Mouse (Mus musculus) layer of hippocampus, adult 9-11 months (tissue): ENCODE data around the gene Pde10a.

ENCODE experiments used
- DNase-seq: peaks from one replicate; pipeline ENCODE4 v3.0.0; 2022

Gene Pde10a

DNA sequence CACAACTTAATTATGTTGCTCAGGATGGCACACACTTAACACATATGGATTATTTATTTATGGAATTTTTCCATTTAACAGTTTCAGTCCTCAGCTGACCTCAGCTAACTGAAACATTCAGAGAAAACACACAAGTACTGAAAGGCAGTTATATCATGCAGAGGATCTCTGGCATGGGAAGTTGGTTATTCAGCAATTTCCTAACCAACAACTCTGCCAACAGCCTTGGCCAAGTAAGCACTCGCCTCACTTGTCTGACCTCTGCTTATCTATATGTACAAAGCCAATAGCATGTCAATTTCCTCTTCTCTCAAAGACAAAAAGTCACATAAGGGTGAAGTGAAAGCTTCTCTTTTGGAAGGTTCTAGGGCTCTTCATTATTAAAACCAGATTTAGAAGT lies 244.0 kb downstream of the Pde10a start:
- no peak for DNase-seq

DNA sequence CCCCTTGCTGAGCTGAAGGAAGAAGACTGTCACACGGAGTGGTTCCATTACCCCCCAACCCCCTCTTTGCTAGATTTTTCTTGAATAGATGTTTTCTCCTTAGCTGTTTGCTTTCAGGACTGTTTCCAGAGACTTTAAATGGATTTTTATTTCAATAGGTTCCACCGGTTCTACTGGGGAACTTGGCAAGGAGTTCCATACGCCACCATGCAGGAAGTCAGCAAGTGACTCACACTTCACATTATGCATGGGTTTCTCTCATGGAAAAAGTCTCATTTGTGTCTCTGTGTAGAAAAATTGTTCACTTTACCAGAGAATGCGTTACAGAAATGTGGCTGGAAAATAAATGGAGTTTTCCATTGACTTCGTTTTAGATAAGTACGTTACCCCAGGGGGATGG lies 248.2 kb downstream of the Pde10a start:
- peak; percentile 44 for DNase-seq

DNA sequence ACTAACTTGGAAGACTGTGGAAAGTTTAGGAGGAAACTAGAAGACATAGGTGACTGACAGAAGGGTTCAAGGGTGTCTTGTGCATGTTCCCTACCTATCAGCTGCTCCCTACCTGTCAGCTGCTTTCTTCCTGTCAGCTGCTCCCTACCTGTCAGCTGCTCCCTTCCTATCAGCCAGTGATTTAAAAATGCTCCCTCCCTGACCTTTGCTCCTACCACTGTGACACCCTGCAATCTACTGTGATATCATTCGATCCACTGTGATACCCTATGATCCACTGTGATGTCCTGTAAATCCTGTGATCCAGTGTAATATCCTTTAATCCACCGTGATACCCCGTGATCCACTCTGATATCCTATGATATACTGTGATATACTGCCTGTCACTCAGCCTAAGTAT lies 249.1 kb downstream of the Pde10a start:
- no peak for DNase-seq

DNA sequence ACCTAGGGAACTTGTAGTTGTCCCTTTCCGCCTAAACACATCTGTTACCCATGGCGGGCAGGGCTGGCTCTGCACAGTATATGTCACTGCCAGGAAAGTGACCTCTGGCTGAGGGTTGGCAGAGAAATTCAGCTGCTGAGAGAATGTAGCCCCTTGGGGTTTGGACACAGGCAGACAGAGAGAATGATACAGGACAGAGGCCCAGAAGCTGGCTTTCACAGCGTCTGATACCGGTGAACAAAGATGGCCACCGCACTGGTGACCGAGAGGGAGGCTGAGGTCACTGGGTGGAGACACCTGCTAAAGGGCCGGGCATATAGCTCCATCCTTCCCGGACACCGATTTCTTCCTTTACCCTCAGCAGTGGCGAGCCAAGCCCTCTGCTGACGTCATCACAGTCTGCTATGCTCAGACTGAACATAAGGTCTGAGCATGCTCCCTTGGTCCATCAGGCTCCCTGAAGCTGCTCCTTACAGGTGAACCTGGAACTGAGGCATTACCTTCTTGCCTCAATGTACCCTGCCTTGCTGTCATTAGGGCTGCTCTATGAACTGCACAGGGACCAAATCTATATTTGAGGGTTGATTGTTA lies 250.5 kb downstream of the Pde10a start:
- no peak for DNase-seq

DNA sequence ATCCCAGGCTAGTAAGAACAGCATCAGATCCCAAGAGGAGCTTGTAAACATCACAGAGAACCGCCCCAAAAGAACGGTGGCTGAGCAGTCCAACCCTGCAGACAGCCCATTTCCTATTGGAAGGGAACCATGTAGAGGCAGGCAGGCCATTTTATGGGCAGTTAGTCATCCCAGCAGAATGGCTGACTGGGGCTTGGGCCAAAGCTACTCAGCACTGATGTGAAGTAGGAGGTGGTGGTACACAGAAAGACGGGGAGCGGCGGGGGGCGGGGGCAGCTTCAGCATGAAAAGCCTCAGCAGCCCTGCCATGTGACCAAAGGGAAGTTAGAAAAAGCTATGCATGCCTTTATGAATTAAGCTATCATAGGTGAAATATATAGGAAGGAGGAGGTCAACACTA lies 252.5 kb downstream of the Pde10a start:
- DNase-seq = peak; percentile 30

DNA sequence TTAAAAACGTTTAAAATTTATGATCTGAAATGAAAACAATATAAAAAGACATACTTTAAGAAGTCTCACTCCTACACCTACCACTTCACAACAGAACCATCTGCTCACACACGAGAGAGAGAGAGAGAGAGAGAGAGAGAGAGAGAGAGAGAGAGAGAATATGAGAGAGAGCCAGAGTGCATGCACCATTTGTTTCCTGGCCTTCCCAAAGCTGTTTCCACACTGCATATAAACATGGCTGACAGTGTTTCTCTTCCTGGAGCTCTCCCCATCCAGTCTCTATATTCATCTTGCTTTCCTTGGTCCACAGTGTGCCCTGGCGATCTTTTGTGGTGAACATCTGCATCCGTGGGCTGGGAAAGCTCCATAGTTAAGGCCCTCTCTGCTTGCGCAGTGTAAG lies 253.7 kb downstream of the Pde10a start:
- no peak for DNase-seq

DNA sequence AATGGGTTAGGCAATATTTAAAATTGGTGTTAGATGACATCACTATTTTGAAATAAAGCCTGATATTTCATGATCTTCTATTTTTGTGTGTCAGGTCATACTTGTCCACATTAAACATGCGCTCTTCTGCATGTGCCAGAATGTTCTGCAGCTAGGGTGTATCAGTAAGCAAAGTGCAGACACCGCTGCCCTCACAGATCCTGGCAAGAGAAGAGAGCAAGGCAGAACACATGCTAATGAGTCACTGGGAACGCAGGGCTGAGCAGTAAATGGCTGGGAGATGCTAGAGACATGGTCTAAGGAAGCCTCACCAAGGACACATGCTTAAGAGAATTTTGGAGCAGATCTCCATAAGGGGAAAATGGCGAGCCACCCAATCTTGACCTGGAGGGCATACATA lies 255.3 kb downstream of the Pde10a start:
- DNase-seq = no peak

DNA sequence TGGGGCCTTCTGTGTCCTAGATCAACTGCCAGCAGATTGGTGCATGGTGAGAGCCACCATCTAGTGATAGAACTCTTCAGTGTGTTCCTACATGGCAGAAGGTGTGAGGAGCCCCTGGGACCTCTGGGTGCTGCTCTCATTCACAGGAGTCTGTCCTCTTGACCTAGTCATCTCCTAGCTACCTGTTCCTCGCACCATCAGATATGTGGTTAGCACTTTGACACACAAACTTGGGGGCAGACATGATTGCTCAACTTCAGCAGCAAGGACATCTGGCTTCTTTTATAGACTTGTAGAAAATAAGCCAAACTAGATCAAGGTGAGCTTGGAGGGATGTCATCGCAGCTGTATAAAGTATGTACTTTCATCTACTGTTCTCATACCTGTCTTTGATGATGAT lies 255.9 kb downstream of the Pde10a start:
- no peak for DNase-seq

DNA sequence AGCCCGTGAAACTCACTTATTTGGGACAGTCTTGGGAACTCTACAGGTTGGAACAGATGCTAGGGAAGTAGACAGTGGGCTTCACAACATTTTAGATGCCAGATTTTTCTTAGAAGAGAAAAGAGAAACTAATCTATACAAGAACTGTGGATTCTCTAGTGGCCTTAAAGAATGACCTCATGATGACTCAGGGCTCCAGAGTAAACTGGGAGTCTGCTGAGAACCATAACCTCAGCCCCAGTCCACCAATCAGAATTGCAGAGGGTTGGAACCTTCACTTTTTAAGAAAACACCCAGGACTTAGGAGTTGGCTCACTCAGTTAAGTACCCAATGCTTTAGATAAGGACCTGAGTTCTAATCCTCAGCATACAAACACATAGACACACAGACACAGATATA lies 256.4 kb downstream of the Pde10a start:
- no peak for DNase-seq

DNA sequence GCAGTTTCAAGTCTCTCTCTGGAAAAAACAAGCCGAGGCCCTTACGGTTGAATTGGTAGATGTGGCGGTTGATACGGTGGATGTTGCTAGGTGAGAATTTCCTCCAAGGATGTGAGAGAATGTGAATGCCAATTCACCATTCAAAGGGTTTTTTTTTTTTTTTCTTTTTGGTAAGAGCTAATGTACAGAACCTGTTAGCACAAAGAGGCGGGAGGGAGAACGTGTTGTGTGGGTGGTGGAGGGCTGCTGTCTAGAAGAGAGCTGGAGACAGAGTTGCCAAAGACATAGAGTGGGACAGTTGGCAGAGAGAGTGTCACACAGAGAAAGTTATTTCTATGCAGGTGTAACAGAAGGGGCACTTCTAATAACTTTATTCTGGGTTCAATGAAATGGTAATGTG lies 260.7 kb downstream of the Pde10a start:
- DNase-seq = peak; percentile 53

DNA sequence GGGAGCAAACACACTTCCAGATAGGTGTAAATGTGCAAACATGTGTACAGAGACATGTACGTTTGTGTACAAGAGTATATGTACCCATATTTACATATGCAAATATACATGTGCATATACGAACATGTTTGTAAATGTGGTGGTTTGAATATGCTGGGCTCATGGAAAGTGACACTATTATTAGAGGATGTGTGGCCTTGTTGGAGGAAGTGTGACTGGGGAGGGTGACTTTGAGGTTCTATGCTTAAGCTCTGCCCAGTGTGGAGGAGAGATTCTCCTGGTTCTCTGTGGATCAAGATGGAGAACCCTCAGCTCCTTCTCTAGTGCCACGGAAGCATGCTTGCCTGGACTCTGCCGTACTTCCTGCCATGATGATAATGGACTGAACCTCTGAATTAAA lies 261.3 kb downstream of the Pde10a start:
- DNase-seq = no peak

DNA sequence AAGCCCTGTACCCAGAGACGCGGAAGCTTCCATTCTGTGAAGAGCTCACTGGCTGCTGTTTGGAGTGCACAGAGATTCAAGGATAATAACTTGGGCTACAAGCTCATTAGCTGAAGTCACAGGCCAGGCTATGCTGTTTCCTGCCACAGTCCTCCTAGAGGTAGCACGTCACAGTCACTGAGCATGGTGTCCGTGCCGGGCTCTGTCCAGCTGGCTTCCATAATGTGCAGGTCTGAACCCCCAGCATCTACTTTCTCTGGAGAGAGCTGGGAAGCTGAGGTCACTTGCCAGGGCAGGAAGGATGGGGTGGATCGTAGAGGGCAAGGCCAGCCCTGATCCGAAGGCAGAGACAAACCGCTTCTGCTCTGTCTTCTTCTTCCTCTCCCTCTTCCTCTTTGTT lies 262.6 kb downstream of the Pde10a start:
- no peak for DNase-seq

DNA sequence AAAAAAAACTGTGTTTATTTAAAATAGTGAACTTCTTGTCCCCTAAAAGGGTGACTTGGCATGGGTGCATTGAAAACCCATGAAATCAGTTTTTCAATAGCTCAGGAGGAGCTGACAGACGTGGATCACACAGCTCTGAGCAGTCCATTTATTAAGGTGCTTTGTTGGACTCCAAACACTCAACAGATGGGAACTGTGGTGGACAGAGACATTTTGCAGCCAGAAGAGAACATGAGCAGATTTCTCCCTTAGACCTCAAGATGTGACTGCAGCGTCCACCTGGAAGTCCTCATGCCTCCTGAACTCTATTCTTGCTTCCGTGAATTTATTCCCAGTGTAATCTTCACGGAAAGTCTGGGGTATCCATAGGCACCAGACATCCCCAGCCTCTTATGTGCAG lies 266.4 kb downstream of the Pde10a start:
- DNase-seq = no peak

DNA sequence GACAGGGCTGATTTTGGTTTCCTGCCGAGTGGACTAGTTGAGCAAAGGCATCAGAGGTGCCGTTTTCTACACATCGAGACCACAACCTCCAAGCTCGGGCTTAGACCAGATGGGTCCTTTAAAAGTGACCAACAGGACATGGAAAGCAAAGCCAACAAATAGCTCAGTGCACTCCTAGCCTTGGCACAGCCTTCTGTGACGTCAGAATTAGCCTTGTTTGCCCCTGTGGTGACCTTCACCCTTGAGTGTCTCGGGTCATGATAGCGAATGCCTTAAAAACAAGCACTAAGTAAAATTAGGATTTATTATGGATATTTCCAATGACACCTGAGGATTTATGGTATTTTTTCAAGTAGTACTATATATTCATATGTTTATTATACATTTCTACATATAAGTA lies 267.4 kb downstream of the Pde10a start:
- DNase-seq = no peak

DNA sequence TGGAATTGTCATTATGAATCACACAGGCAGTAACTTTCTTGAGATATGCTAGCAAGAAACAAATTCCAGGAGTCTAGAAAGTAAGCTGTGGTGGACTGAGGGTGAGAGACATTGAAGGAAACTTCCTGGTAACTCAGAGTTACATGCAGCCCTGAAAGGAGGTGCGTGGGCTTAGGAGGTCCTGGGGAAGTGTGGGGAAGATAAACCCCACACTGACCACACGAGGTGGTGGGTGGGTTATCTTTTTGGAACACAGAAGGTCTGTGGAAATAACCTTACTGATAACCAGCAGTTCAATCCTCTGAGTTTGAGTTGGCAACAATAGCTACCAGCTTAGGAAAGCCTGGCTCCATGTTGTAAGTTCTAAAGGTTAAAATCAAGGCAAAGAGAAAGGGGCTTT lies 272.5 kb downstream of the Pde10a start:
- no peak for DNase-seq

DNA sequence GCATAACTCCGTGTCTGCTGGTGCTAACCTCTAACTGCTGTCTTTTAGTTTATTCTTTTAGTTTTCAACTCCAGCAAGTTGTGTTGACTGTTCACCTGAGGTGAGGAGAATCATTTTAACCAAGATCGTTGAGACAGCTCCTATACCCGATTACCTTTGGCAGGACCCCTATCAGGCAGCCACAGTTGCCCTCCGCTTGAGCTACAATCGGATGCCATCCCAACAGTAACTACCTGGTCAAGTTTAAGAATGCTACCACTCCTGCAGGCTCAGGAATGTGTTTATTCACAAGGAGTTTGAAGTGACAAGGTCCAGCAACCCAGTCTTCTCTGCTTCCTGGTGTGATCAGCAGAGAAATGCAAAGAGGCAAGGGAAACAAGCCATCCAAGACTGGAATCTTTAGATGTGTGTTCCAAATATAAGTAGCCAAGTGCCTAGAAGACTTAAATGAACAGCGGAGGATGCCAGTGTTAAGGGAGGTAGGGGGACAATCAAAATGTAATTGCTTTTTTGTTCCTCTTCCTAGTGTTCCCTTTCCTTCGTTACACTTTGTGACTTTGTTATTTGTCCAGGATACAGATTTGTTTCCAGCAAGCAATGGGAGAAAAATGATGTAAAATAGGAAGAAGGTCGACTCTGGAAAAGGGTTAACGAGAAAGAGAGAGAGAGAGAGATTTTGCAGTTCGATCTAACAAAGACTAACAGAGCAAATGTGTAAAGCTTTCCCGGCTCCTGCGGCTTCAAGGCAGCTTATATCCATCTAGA lies 273.5 kb downstream of the Pde10a start:
- DNase-seq = no peak

DNA sequence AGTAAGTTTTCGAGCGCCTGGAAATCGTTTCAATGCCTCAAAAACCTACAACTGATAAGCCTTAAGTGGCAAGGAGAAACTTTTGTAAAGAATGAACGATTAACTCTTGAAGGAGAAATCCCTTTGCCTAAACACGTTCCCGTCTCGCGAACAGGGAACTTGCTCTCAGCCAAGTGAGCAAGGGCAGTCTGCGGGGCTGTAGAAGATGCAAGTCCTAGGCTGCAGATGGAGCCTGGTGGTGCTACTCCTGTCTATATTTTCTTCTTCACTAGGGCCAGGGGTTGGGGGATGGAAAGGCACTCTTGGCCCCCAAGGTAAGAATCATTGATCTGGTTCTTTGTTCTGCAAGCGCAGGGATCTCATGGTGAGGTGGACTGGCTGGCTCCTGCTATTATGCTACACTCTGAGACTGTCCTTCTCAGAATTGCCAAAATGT lies 274.1 kb downstream of the Pde10a start:
- DNase-seq = no peak

DNA sequence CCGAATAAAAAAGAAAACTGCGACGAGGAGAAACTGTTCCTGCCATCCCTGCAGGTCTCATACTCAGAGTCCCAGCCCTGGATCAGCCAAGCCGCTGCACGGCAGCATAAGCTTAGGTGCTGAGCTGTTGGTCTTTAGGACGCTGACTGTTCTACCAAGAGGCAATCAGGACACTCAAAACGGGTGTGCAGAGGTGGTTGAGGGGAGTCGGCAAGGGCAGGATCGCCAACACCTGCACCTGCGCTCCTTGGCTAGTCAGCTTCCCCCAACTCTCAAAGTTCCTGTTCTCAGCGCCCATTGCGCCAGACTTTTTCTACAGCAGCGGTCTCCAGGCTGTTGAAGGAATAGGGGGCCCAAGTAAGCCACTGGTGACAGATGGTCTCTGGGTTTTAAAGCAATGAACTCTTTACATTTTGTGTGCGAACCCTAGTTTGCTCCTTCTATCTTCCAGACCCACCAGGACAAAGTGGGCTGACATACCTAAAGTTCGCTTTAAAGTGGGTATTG lies 274.8 kb downstream of the Pde10a start:
- no peak for DNase-seq

DNA sequence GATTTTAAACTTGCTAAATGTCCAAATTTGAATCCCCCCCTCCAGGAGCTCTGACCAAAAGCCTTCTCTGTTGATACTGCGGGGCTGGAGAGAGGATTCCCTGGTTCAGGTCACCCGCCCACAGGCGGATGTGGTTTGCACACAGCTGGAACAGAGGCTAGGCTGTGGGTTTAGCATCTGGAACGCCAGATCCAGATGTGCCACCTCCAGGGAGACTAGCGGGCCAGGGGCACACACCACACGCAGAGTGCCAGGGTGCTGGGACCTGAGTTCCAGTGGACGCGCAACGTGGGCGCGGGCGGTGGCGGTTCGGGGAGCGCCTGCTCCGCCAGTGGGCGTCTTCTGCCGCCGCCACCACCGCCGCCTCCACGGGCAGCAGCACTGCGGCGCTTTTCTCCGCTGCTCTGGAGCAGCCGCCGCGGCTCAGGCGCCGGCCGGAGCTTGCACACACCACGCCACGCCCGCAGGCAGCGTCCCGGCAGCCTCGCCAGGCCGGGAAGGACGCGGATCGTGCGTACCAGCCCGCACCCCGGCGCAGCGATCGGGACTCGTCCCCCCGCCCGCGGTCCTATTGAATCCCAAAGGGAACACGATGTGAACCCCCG lies 275.4 kb downstream of the Pde10a start:
- peak; percentile 39 for DNase-seq

DNA sequence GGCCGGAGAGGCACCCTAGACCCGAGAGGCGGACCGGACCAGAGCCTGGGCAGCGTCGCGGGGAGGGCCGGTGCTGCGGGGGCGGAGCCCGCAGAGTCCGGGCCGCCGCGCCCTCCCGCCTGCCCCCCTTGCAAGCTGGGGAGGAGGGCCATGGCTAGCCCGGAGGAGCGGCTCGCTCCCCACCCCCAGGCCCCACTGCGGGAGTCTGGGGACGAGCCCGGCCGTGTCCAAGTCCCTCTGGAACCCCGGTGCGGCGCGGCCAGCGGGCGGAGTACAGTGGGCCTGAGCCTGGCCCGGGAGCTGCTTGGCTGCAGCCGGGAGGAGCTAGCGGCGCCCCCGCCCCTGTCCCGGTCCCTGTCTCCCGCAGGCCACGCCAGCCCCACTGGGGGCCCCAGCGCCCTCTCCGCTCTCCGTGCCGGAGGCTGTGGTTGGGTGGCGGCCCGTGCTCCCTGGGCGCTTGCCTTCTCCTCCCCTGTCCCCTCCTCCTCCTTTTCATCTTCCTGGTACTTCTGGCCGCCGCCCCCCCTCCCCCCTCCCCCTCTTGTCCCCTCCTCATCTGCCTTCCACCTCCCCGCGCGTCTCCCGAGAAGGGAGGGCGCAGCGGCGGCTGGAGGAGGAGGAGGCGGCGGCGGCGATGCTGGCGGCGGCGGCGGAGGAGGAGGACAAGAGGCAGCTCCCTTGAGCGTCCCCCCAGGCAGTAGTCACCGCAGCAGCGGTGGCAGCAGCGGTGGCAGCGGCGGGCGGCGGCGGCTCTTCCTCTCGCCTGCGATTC lies 276.1 kb downstream of the Pde10a start:
- DNase-seq = peak; percentile 58

DNA sequence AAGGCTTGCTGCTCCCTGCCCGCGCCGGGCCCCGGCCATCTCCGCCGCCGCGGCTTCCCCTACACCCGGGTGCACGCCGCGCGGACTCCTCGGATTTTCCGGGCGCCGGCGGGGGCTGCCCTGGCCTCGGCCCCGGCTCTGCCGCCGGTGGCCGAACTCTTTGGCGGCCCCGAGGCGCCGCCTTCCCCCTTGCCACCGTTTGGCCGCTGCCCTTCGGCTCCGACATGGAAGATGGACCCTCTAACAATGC lies 276.6 kb downstream of the Pde10a start:
- DNase-seq = no peak

DNA sequence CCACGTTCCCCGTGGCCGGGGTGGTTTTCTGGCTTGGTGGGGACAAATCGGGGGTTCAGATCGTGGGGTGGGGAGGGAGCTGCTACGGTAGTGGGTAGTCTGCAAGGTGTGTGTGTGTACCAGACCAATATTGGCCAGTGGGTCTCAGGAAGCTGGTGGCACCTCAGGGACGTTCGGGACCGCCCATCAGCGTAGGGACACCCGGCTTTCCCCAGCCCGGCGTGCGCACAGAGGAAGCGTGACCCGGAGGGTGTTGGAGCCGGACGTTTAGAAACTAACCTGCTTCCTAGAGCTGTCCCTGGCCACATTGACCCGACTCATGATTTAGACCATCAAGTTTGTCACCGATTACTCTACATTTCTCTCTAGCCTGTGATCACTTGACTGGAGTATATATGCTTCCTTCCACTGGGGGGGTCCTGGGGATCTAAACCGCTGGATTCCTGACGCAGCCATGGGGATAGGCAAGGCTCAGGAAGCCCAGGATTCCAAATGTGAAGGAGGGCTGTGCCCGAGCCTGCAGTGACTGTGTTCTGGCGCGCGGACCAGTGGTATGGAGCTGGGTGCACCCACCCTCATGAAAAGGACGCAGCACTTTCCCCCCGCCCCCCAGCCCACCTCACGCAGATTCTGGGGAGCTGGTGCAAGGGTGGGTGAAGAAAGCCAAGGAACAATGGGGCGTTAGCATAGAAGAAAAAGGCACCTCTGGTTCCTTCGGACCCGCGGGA lies 277.2 kb downstream of the Pde10a start:
- no peak for DNase-seq
